Mouse (Mus musculus): ENCODE measurements around the gene Amhr2.

DNA sequence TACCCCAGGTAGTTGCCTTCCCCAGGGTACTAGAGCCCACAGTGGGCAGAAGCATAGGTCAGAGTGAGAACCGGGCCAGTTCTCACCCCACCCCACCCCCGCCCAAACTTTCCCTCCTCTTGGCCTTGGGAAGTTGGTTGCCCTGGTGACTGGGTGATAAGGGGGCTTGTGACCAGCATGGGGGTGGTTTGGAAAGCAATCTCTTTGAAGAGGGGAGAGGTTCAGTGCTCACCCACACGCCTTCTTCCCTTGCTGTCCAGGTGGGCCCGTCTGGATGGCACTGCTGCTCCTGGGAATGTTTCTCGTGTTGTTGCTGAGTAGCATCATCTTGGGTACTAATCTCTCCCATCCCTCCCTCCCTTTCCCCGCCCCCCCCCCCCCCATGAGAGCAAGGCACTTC lies 1.3 kb downstream of the Amhr2 start:
- TF ChIP-seq TAL1 (IDR thresholded peaks at IDR 0.05; ENCODE audit: low read length) (no peak), GATA1 (IDR thresholded peaks at IDR 0.05; ENCODE audit: low read length) (no peak)
